Mouse (Mus musculus) cerebral cortex, adult 2 months (tissue): ENCODE data around the gene Dcaf4.

ENCODE experiments used
- WGBS: fragments of 180-500 bp; shearing (Covaris S2); methylation state at CpG from one replicate; pipeline ENCODE4 v1.1.7; 2018; 5-methylcytosine and 5-hydroxymethylcytosine counted together

Dcaf4 gene

GRCm38 (mm10) chr12:83543997-83544396, 23.7 kb downstream of the Dcaf4 start:
- WGBS: 72% methylated on average over 7 of the region's 7 CpGs

GRCm38 (mm10) chr12:83551305-83551704, 31.0 kb downstream of the Dcaf4 start:
- WGBS: 88% methylated on average over 16 of the region's 16 CpGs

GRCm38 (mm10) chr12:83553816-83554215, 33.5 kb downstream of the Dcaf4 start:
- 57% methylated on average over 4 of the region's 4 CpGs for WGBS

- 50% methylated on average over 9 of the region's 9 CpGs for WGBS
These were observed 35.3 kb downstream of the Dcaf4 start for GRCm38 (mm10) chr12:83555605-83556004.

- WGBS: 96% methylated on average over 7 of the region's 7 CpGs
These were observed 38.2 kb downstream of the Dcaf4 start for GRCm38 (mm10) chr12:83558496-83558895.

- 67% methylated on average over 6 of the region's 6 CpGs for WGBS
These were observed 39.9 kb downstream of the Dcaf4 start for GRCm38 (mm10) chr12:83560189-83560588.

GRCm38 (mm10) chr12:83562589-83562988, 42.3 kb downstream of the Dcaf4 start:
- 88% methylated on average over 3 of the region's 3 CpGs for WGBS

GRCm38 (mm10) chr12:83569866-83570265, 49.6 kb downstream of the Dcaf4 start:
- WGBS: 82% methylated on average over 3 of the region's 3 CpGs

GRCm38 (mm10) chr12:83572717-83573116, 52.5 kb downstream of the Dcaf4 start:
- 84% methylated on average over 5 of the region's 5 CpGs for WGBS

- 89% methylated on average over 5 of the region's 5 CpGs for WGBS
These were observed 57.2 kb downstream of the Dcaf4 start for GRCm38 (mm10) chr12:83577445-83577844.

GRCm38 (mm10) chr12:83578356-83578755, 58.1 kb downstream of the Dcaf4 start:
- WGBS: 95% methylated on average over 2 of the region's 2 CpGs

- WGBS: 30% methylated on average over 3 of the region's 3 CpGs
These were observed 58.8 kb downstream of the Dcaf4 start for GRCm38 (mm10) chr12:83578896-83579569.

- 88% methylated on average over 3 of the region's 3 CpGs for WGBS
These were observed 60.0 kb downstream of the Dcaf4 start for GRCm38 (mm10) chr12:83580283-83580682.

GRCm38 (mm10) chr12:83582106-83582505, 61.8 kb downstream of the Dcaf4 start:
- 64% methylated on average over 4 of the region's 4 CpGs for WGBS

- WGBS: 85% methylated on average over 4 of the region's 4 CpGs
These were observed 62.5 kb downstream of the Dcaf4 start for GRCm38 (mm10) chr12:83582747-83583146.

- 98% methylated on average over 5 of the region's 5 CpGs for WGBS
These were observed 66.4 kb downstream of the Dcaf4 start for GRCm38 (mm10) chr12:83586628-83587027.
